Mouse (Mus musculus) embryonic facial prominence, embryonic 13.5 days (tissue): Measurements from ENCODE around the gene Strip2. TPM values are rescaled to one million over a fixed set of nuclear protein-coding genes. Genes with fewer than 3 reads are reported as not detected.

Source experiments
- ATAC-seq: fragments of 200-750 bp; cut with Nextera tagmentation; 2 replicates; pipeline ENCODE4 v1.8.0; 2017; ENCODE audit warnings: low read depth; ENCODE audit not compliant: insufficient number of reproducible peaks, insufficient read depth, low FRiP score, low TSS enrichment
- H3K27ac ChIP-seq: fragments of 300-500 bp; sonication (generic); 2 replicates; pipeline ENCODE4 v1.5.1; 2015; ENCODE audit warnings: moderate library complexity, mild to moderate bottlenecking, inconsistent platforms
- H3K27me3 ChIP-seq: fragments of 300-500 bp; sonication (generic); 2 replicates; pipeline ENCODE4 v1.6.1; 2015; ENCODE audit warnings: mild to moderate bottlenecking, inconsistent platforms
- H3K36me3 ChIP-seq: fragments of 300-500 bp; sonication (generic); 2 replicates; pipeline ENCODE4 v1.6.1; 2015; ENCODE audit warnings: mild to moderate bottlenecking, inconsistent platforms
- H3K4me1 ChIP-seq: fragments of 300-500 bp; sonication (generic); 2 replicates; pipeline ENCODE4 v1.6.1; 2015; ENCODE audit warnings: inconsistent platforms
- H3K4me2 ChIP-seq: fragments of 300-500 bp; sonication (generic); 2 replicates; pipeline ENCODE4 v1.6.1; 2015; ENCODE audit warnings: moderate library complexity, mild to moderate bottlenecking, inconsistent platforms
- H3K4me3 ChIP-seq: fragments of 300-500 bp; sonication (generic); 2 replicates; pipeline ENCODE4 v1.5.1; 2015; ENCODE audit warnings: mild to moderate bottlenecking, inconsistent platforms
- H3K9ac ChIP-seq: fragments of 300-500 bp; sonication (generic); 2 replicates; pipeline ENCODE4 v1.6.1; 2015; ENCODE audit warnings: mild to moderate bottlenecking, inconsistent platforms
- H3K9me3 ChIP-seq: fragments of 300-500 bp; sonication (generic); 2 replicates; pipeline ENCODE4 v1.6.1; 2016; ENCODE audit warnings: inconsistent platforms
- WGBS: fragments of 180-500 bp; shearing (Covaris S2); methylation state at CpG from one replicate; pipeline ENCODE4 v1.1.7; 2015; ENCODE audit warnings: mixed read lengths; 5-methylcytosine and 5-hydroxymethylcytosine counted together
- polyA plus RNA-seq: library from polyadenylated mRNA; unstranded; fragments of >200 nt; fragmentation: Nextera tagmentation; extraction: Ambion mirVana; gene quantifications from 2 replicates; pipeline ENCODE4 v1.2.1, GENCODE M21; 2015

The Strip2 gene
- polyA plus RNA-seq, 1 experiment from 2014 or later: 0.83 TPM

GRCm38 (mm10) chr6:29902256-29902655 is 14.6 kb upstream of the Strip2 start:
- H3K27ac ChIP-seq: no peak overlapping the region
- ATAC-seq: no peak
- WGBS: 76% methylated on average over 2 of the region's 2 CpGs
- no peak overlapping the region for H3K9ac ChIP-seq
- no peaks in the 10 kb centered on the region for H3K9me3 ChIP-seq
- H3K4me2 ChIP-seq: no peak overlapping the region
- no peaks in the 10 kb centered on the region for H3K4me1 ChIP-seq
- H3K4me3 ChIP-seq: no peak overlapping the region
- peaks cover 36% of the 10 kb centered on the region for H3K36me3 ChIP-seq
- no peaks in the 10 kb centered on the region for H3K27me3 ChIP-seq

GRCm38 (mm10) chr6:29903343-29903914 is 13.4 kb upstream of the Strip2 start:
- Histone ChIP-seq H3K9ac (no peak overlapping the region), H3K4me2 (no peak overlapping the region), H3K4me3 (no peak overlapping the region), H3K9me3 (no peaks in the 10 kb centered on the region), H3K36me3 (peaks cover 38% of the 10 kb centered on the region), H3K27ac (no peak overlapping the region), H3K27me3 (no peaks in the 10 kb centered on the region), H3K4me1 (no peaks in the 10 kb centered on the region)
- no peak for ATAC-seq
- WGBS: 89% methylated on average over 3 of the region's 3 CpGs

GRCm38 (mm10) chr6:29904281-29904680 is 12.5 kb upstream of the Strip2 start:
- H3K4me1 ChIP-seq: no peaks in the 10 kb centered on the region
- H3K4me3 ChIP-seq: no peak overlapping the region
- no peak overlapping the region for H3K27ac ChIP-seq
- H3K4me2 ChIP-seq: no peak overlapping the region
- no peaks in the 10 kb centered on the region for H3K9me3 ChIP-seq
- no peak overlapping the region for H3K9ac ChIP-seq
- no peak for ATAC-seq
- H3K36me3 ChIP-seq: peaks cover 36% of the 10 kb centered on the region
- no peaks in the 10 kb centered on the region for H3K27me3 ChIP-seq
- 77% methylated on average over 3 of the region's 3 CpGs for WGBS

GRCm38 (mm10) chr6:29910631-29911030 is 6.2 kb upstream of the Strip2 start:
- Histone ChIP-seq H3K4me1 (no peaks in the 10 kb centered on the region), H3K27me3 (peaks cover 12% of the 10 kb centered on the region), H3K4me3 (no peak overlapping the region), H3K9ac (no peak overlapping the region), H3K4me2 (no peak overlapping the region), H3K9me3 (no peaks in the 10 kb centered on the region), H3K36me3 (peaks cover 21% of the 10 kb centered on the region), H3K27ac (no peak overlapping the region)
- WGBS: 93% methylated on average over 3 of the region's 3 CpGs
- no peak for ATAC-seq

GRCm38 (mm10) chr6:29913673-29914072 is 3.1 kb upstream of the Strip2 start:
- ATAC-seq: no peak
- no peak overlapping the region for H3K9ac ChIP-seq
- H3K36me3 ChIP-seq: peaks cover 12% of the 10 kb centered on the region
- H3K27me3 ChIP-seq: peaks cover 33% of the 10 kb centered on the region
- no peak overlapping the region for H3K4me2 ChIP-seq
- H3K4me3 ChIP-seq: no peak overlapping the region
- H3K27ac ChIP-seq: no peak overlapping the region
- WGBS: 15% methylated on average over 1 of the region's 1 CpGs
- no peaks in the 10 kb centered on the region for H3K9me3 ChIP-seq
- H3K4me1 ChIP-seq: peaks cover 11% of the 10 kb centered on the region

DNA sequence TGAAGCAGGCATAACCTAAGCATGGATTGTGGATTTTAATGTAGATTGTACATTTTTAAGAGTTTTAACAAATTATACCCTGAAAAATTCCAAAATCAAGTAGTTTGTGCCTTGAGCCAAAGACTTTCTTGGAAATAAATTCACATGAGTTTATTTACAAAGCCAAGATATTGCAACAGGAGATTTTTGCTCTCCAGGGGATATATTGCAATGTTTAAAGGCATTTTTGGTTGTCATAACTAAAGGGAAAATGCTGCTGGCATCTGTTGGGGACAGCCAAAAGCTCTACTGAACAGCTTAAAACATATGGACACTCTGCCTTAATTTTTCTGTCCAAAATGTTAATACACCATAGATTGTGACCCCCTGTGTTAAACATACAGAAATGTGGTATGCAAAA is 2.7 kb upstream of the Strip2 start:
- no peak overlapping the region for H3K4me2 ChIP-seq
- ATAC-seq: no peak
- H3K27ac ChIP-seq: no peak overlapping the region
- H3K27me3 ChIP-seq: peaks cover 37% of the 10 kb centered on the region
- peaks cover 11% of the 10 kb centered on the region for H3K4me1 ChIP-seq
- H3K36me3 ChIP-seq: peaks cover 11% of the 10 kb centered on the region
- H3K9me3 ChIP-seq: no peaks in the 10 kb centered on the region
- no peak overlapping the region for H3K9ac ChIP-seq
- no peak overlapping the region for H3K4me3 ChIP-seq

DNA sequence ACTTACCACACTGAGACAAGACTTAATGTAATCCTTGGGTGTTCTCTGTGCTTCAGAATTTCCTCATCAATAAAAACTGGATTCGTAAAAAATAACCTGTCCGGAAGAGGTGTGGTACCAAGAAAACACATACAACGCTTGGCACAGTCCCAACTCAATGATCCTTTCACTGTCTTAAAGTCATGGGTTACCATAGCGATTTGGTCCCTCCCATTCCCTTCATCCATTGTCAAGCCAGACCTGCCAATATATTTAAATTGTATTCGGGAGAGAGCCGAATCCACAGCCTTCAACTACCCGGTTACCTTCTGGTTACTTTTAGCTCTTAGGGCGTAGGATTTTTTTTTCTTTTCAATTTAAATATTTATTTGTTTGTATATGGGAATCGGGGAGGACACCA is 976 bp upstream of the Strip2 start:
- H3K4me2 ChIP-seq: peak overlapping the region; percentile 93; the same call in 1 of the 2 replicates
- H3K9ac ChIP-seq: no peak overlapping the region
- H3K36me3 ChIP-seq: no peaks in the 10 kb centered on the region
- peaks cover 11% of the 10 kb centered on the region for H3K4me1 ChIP-seq
- no peak overlapping the region for H3K4me3 ChIP-seq
- 36% methylated on average over 9 of the region's 9 CpGs for WGBS
- ATAC-seq: no peak
- no peaks in the 10 kb centered on the region for H3K9me3 ChIP-seq
- H3K27me3 ChIP-seq: peaks cover 40% of the 10 kb centered on the region
- H3K27ac ChIP-seq: no peak overlapping the region

DNA sequence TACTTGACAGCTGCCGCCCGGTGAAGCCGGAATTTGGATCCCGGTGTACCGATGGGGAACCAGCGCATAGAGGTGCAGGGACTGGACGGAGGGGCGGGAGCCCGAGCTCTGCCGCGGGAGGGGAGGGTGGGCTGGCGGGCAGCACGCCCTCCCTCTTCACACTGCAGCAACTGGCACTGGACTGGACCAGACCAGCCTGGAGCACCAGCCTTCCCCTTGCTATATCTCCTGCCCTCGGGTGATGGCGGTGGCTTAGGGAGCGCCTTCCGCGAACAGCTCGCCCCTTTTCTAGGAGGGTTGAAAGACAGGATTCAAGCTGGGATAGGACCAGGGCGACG is 540 bp downstream of the Strip2 start:
- H3K27me3 ChIP-seq: peaks cover 40% of the 10 kb centered on the region
- H3K4me1 ChIP-seq: peaks cover 11% of the 10 kb centered on the region
- peak overlapping the region; percentile 72 for H3K9ac ChIP-seq
- H3K27ac ChIP-seq: no peak overlapping the region
- H3K4me2 ChIP-seq: peak overlapping the region; percentile 93
- no peak for ATAC-seq
- H3K9me3 ChIP-seq: no peaks in the 10 kb centered on the region
- peak overlapping the region; percentile 73 for H3K4me3 ChIP-seq
- under 1% methylated on average over 21 of the region's 21 CpGs for WGBS
- no peaks in the 10 kb centered on the region for H3K36me3 ChIP-seq

- 23% methylated on average over 4 of the region's 4 CpGs for WGBS
- peak overlapping the region; percentile 93 for H3K4me2 ChIP-seq
- no peaks in the 10 kb centered on the region for H3K36me3 ChIP-seq
- no peak overlapping the region; the same call in 1 of the 2 replicates for H3K9ac ChIP-seq
- peak overlapping the region; percentile 73; the same call in 1 of the 2 replicates for H3K4me3 ChIP-seq
- H3K27ac ChIP-seq: no peak overlapping the region
- no peak for ATAC-seq
- H3K4me1 ChIP-seq: peaks cover 11% of the 10 kb centered on the region
- H3K27me3 ChIP-seq: peaks cover 40% of the 10 kb centered on the region
- no peaks in the 10 kb centered on the region for H3K9me3 ChIP-seq
Measured at GRCm38 (mm10) chr6:29917947-29918346, 1.1 kb downstream of the Strip2 start.

GRCm38 (mm10) chr6:29923501-29923900 is 6.7 kb downstream of the Strip2 start:
- ATAC-seq: no peak
- Histone ChIP-seq H3K27ac (no peak overlapping the region), H3K4me3 (no peak overlapping the region), H3K36me3 (no peaks in the 10 kb centered on the region), H3K4me2 (no peak overlapping the region), H3K27me3 (0 out of 2 replicates have a peak, but pooled peaks cover 9% of the 10 kb centered on the region), H3K9me3 (no peaks in the 10 kb centered on the region), H3K9ac (no peak overlapping the region), H3K4me1 (no peaks in the 10 kb centered on the region)
- WGBS: 75% methylated on average over 4 of the region's 4 CpGs

DNA sequence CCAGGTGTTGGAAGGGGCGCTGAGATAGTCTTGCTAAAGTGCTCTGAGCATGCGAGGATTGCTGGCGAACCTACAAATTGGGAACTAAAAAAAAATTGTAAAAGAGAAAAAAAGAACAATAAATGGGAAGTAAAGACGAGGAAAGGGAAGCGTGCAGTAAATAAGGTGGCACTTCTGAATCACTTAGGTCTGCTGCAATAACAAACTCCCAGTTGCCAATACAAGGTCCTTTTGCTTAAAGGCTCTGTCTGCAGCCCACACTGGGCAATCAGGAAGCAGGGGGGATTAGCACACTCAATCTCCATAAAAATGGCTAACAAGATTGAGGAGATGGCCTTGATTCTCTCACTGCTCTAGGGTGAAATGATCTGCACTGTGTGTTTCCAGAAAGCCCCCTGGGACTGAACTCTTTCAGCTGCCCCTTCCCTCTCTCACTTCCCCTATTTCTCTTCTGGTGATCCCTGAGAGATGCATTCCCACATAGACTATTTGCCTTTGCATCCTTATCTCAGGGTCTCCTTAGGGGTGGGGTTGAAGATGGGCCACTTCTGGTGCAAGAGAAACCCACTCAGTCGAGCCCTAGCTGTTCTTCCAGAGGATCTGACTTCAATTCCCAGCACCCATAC is 8.9 kb downstream of the Strip2 start:
- 72% methylated on average over 6 of the region's 6 CpGs for WGBS
- H3K4me1 ChIP-seq: no peaks in the 10 kb centered on the region
- no peak overlapping the region for H3K4me3 ChIP-seq
- ATAC-seq: no peak
- no peak overlapping the region for H3K27ac ChIP-seq
- no peaks in the 10 kb centered on the region for H3K27me3 ChIP-seq
- H3K36me3 ChIP-seq: no peaks in the 10 kb centered on the region
- no peaks in the 10 kb centered on the region for H3K9me3 ChIP-seq
- H3K4me2 ChIP-seq: no peak overlapping the region
- no peak overlapping the region for H3K9ac ChIP-seq

GRCm38 (mm10) chr6:29930087-29930486 is 13.3 kb downstream of the Strip2 start:
- no peak for ATAC-seq
- H3K27ac ChIP-seq: no peak overlapping the region

More at GRCm38 (mm10) chr6:29930087-29930486, 13.3 kb downstream of the Strip2 start:
- Histone ChIP-seq H3K4me1 (no peaks in the 10 kb centered on the region), H3K9me3 (no peaks in the 10 kb centered on the region), H3K36me3 (no peaks in the 10 kb centered on the region), H3K4me2 (no peak overlapping the region), H3K9ac (no peak overlapping the region), H3K4me3 (no peak overlapping the region), H3K27me3 (no peaks in the 10 kb centered on the region)
